Mouse (Mus musculus): ENCODE results near the gene Pop4. TPM values are rescaled to one million over a fixed set of nuclear protein-coding genes. Genes with fewer than 3 reads are reported as not detected.
"Not testable (repeated sequence)": the region's sequence is repeated elsewhere in the genome, so short reads cannot be mapped to it uniquely, and the experiment has no call there.

Gene Pop4
- 38.8 and 49.8 TPM in 2 replicates for total RNA-seq (2012; rRNA removed)

DNA sequence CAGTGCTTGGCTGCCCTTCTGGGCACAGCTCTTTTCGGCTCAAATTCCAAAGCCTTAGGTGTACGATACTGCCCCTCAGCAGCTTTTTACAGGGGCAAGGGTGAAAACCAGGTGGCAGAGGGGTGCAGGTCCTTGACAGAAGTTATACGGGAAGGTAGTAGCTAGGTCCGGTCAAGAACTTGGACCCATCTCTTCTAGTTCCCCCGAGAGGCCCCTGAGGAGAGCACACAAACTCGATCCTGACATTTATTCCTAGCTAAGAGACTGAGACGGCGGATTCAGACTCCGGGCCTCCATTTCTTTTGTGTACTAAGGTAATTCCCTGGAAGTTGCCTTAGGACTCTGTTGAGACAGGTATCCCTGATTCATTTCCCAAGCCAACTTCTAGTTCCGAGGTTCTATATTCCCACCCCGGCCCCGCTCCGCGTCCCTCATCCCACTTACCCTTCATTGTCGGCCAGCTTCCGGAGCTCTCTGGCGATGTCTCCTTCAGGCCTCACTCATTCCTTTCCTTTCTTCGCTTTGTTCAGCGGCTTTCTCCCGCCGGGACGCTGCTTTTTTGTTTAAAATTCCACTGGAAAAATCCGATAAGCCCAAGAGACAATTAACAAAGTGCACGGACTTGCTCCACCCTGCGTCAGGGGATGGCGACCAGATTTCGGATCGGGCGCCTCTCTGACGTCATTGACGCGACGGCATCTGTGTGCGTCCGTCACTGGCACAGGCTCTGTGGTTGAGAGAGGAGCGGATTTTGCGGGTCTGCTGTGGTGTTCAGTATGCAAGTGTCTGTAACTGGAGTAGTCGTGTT is at the start of gene Pop4:
Gene Pop4, minus strand, starts transcription at position 721 of the 808 bp plus-strand sequence.
- H3K9me3 ChIP-seq (ENCODE audit: control insufficient read depth, insufficient read depth, low read depth, low read length): no peaks in the 10 kb centered on the region
- peaks cover 7% of the 10 kb centered on the region; the same call in 1 of the 2 replicates for H3K36me3 ChIP-seq (ENCODE audit: control insufficient read depth, insufficient read depth, low read length, poor library complexity, severe bottlenecking)
- peak within 1 kb of the TSS; percentile 81 to 92 for H3K4me3 ChIP-seq (ENCODE audit: insufficient read depth in 1 of 2, low read depth in 1 of 2, low read length in 2 of 2, poor library complexity in 1 of 2, severe bottlenecking in 1 of 2)
- DNase-seq (ENCODE audit: low read depth, low spot score): peak; percentile 90
- in situ Hi-C loops (cut with MboI; ENCODE audit: low sequenced_read_pairs in 2 of 2, unreplicated experiment in 2 of 2): no loop called here
- no peak for TF ChIP-seq ZC3H11A (IDR thresholded peaks at IDR 0.05; ENCODE audit: borderline replicate concordance, low read depth, low read length)
- TF ChIP-seq HCFC1 (IDR thresholded peaks at IDR 0.05; ENCODE audit: borderline replicate concordance, insufficient read depth, low read length): peak; percentile 79
- H3K4me1 ChIP-seq (ENCODE audit: control insufficient read depth in 2 of 2, insufficient read depth in 2 of 2, low read length in 2 of 2, poor library complexity in 1 of 2): 0 out of 4 replicates have a peak, but pooled peaks cover 0 to 1% of the 10 kb centered on the region in 2 experiments
- peak within 1 kb of the TSS; percentile 85 for H3K9ac ChIP-seq (ENCODE audit: insufficient read depth, low read depth, low read length, poor library complexity, severe bottlenecking)
- 0 out of 2 replicates have a peak within 1 kb of the TSS, but pooled peaks have one; percentile 20 for H3K27ac ChIP-seq (ENCODE audit: insufficient read depth, low read depth, low read length, poor library complexity, severe bottlenecking)

DNA sequence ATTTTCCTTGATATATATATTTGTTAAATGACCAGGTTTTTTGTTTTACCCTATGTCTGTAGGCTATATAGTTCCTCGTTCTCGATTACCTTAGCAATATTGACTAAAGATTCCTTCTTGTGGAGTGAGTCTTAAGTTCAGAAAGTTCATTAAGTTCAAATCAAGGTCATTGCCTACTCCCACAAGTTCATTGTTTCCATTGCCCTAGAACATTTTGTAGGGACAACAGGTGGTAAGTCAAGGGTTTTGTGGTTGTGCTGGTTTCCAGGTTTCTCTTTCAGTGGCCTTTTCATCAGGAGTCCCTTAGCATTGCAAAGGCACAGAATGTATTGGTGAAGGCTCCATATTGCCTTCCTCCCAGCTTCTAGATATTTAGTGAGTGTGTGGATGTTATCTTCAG is 49.4 kb upstream of the Pop4 start:
- Histone ChIP-seq H3K9ac (ENCODE audit: insufficient read depth, low read depth, low read length, poor library complexity, severe bottlenecking) (no peak overlapping the region), H3K36me3 (ENCODE audit: control insufficient read depth, insufficient read depth, low read length, poor library complexity, severe bottlenecking) (no peaks in the 10 kb centered on the region), H3K27ac (ENCODE audit: insufficient read depth, low read depth, low read length, poor library complexity, severe bottlenecking) (no peak overlapping the region), H3K9me3 (ENCODE audit: control insufficient read depth, insufficient read depth, low read depth, low read length) (no peaks in the 10 kb centered on the region), H3K4me1 (ENCODE audit: control insufficient read depth in 2 of 2, insufficient read depth in 2 of 2, low read length in 2 of 2, poor library complexity in 1 of 2) (no peaks in the 10 kb centered on the region), H3K4me3 (ENCODE audit: insufficient read depth in 1 of 2, low read depth in 1 of 2, low read length in 2 of 2, poor library complexity in 1 of 2, severe bottlenecking in 1 of 2) (no peak overlapping the region)
- TF ChIP-seq HCFC1 (IDR thresholded peaks at IDR 0.05; ENCODE audit: borderline replicate concordance, insufficient read depth, low read length) (no peak), ZNF384 (IDR thresholded peaks at IDR 0.05; ENCODE audit: low read depth, low read length) (no peak), CHD2 (IDR thresholded peaks at IDR 0.05; ENCODE audit: low read depth, low read length) (no peak), ZC3H11A (IDR thresholded peaks at IDR 0.05; ENCODE audit: borderline replicate concordance, low read depth, low read length) (no peak), MAFK (IDR thresholded peaks at IDR 0.05; ENCODE audit: insufficient read depth, low read depth, low read length) (no peak)
- in situ Hi-C loops (cut with MboI; ENCODE audit: low sequenced_read_pairs in 2 of 2, unreplicated experiment in 2 of 2): no loop called here
- no peak for DNase-seq (ENCODE audit: low read depth, low spot score)

DNA sequence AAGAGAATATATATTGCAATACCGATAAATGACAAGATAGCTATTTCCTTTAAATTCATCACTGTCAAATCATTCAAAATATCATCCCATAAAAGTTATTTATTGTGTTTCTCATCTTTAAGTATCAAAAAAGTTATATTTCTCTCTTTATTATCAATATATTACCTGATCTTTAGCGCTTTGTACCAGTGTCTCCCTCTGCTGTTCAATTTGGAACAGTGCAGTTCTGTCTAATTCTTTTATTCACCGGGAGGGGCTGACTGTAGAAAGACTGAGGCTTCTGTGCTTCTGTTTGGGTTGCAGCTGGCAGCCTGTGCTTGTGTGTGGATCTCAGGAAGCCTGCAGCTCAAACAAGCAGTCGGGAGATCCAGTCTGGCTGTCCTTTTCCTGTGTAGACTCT is 11.0 kb upstream of the Pop4 start:
- H3K36me3 ChIP-seq (ENCODE audit: control insufficient read depth, insufficient read depth, low read length, poor library complexity, severe bottlenecking); in situ Hi-C loops (cut with MboI; ENCODE audit: low sequenced_read_pairs in 2 of 2, unreplicated experiment in 2 of 2); H3K9ac ChIP-seq (ENCODE audit: insufficient read depth, low read depth, low read length, poor library complexity, severe bottlenecking); H3K4me1 ChIP-seq (ENCODE audit: control insufficient read depth in 2 of 2, insufficient read depth in 2 of 2, low read length in 2 of 2, poor library complexity in 1 of 2); H3K4me3 ChIP-seq (ENCODE audit: insufficient read depth in 1 of 2, low read depth in 1 of 2, low read length in 2 of 2, poor library complexity in 1 of 2, severe bottlenecking in 1 of 2); H3K27ac ChIP-seq (ENCODE audit: insufficient read depth, low read depth, low read length, poor library complexity, severe bottlenecking); H3K9me3 ChIP-seq (ENCODE audit: control insufficient read depth, insufficient read depth, low read depth, low read length); DNase-seq (ENCODE audit: low read depth, low spot score): not testable (repeated sequence)

DNA sequence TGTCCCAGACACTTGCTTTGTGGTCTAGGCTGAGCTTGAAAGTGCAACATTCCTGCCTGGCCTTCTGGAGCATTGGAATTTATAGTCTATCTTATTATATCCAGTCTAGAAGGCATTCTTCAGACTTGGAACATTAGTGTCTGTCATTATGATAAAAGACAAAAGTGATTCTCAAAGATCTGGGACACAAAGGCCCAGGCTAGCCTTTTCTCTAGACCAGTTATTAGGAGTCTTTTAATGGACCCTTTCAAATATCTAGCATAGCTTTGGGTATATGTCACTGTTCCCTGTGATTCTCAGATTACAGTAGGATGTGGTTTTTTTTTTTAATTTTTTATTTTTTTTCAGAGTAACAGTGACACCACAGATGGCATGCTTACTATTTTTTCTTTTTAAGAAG is 1.3 kb upstream of the Pop4 start:
- TF ChIP-seq CHD2 (IDR thresholded peaks at IDR 0.05; ENCODE audit: low read depth, low read length): no peak
- TF ChIP-seq HCFC1 (IDR thresholded peaks at IDR 0.05; ENCODE audit: borderline replicate concordance, insufficient read depth, low read length): no peak
- no peak for TF ChIP-seq ZC3H11A (IDR thresholded peaks at IDR 0.05; ENCODE audit: borderline replicate concordance, low read depth, low read length)
- TF ChIP-seq ZNF384 (IDR thresholded peaks at IDR 0.05; ENCODE audit: low read depth, low read length): no peak
- TF ChIP-seq MAFK (IDR thresholded peaks at IDR 0.05; ENCODE audit: insufficient read depth, low read depth, low read length): no peak
- H3K36me3 ChIP-seq (ENCODE audit: control insufficient read depth, insufficient read depth, low read length, poor library complexity, severe bottlenecking): no peaks in the 10 kb centered on the region

GRCm38 (mm10) chr7:38271859-38272258 is 636 bp upstream of the Pop4 start:
- Histone ChIP-seq H3K9me3 (ENCODE audit: control insufficient read depth, insufficient read depth, low read depth, low read length) (no peaks in the 10 kb centered on the region), H3K9ac (ENCODE audit: insufficient read depth, low read depth, low read length, poor library complexity, severe bottlenecking) (no peak overlapping the region), H3K4me3 (ENCODE audit: insufficient read depth in 1 of 2, low read depth in 1 of 2, low read length in 2 of 2, poor library complexity in 1 of 2, severe bottlenecking in 1 of 2) (peak overlapping the region; percentile 81 to 92), H3K36me3 (ENCODE audit: control insufficient read depth, insufficient read depth, low read length, poor library complexity, severe bottlenecking) (0 out of 2 replicates have a peak, but pooled peaks cover 2% of the 10 kb centered on the region), H3K27ac (ENCODE audit: insufficient read depth, low read depth, low read length, poor library complexity, severe bottlenecking) (no peak overlapping the region), H3K4me1 (ENCODE audit: control insufficient read depth in 2 of 2, insufficient read depth in 2 of 2, low read length in 2 of 2, poor library complexity in 1 of 2) (0 out of 4 replicates have a peak, but pooled peaks cover 0 to 1% of the 10 kb centered on the region in 2 experiments)
- in situ Hi-C loops (cut with MboI; ENCODE audit: low sequenced_read_pairs in 2 of 2, unreplicated experiment in 2 of 2): no loop called here
- DNase-seq (ENCODE audit: low read depth, low spot score): no peak
- TF ChIP-seq HCFC1 (IDR thresholded peaks at IDR 0.05; ENCODE audit: borderline replicate concordance, insufficient read depth, low read length) (no peak), CHD2 (IDR thresholded peaks at IDR 0.05; ENCODE audit: low read depth, low read length) (no peak), MAFK (IDR thresholded peaks at IDR 0.05; ENCODE audit: insufficient read depth, low read depth, low read length) (no peak), ZC3H11A (IDR thresholded peaks at IDR 0.05; ENCODE audit: borderline replicate concordance, low read depth, low read length) (no peak), ZNF384 (IDR thresholded peaks at IDR 0.05; ENCODE audit: low read depth, low read length) (no peak)

More for the DNA sequence above, 1.3 kb upstream of the Pop4 start:
- Histone ChIP-seq H3K9ac (ENCODE audit: insufficient read depth, low read depth, low read length, poor library complexity, severe bottlenecking) (no peak overlapping the region), H3K9me3 (ENCODE audit: control insufficient read depth, insufficient read depth, low read depth, low read length) (no peaks in the 10 kb centered on the region), H3K4me1 (ENCODE audit: control insufficient read depth in 2 of 2, insufficient read depth in 2 of 2, low read length in 2 of 2, poor library complexity in 1 of 2) (0 out of 4 replicates have a peak, but pooled peaks cover 0 to 1% of the 10 kb centered on the region in 2 experiments), H3K27ac (ENCODE audit: insufficient read depth, low read depth, low read length, poor library complexity, severe bottlenecking) (no peak overlapping the region), H3K4me3 (ENCODE audit: insufficient read depth in 1 of 2, low read depth in 1 of 2, low read length in 2 of 2, poor library complexity in 1 of 2, severe bottlenecking in 1 of 2) (no peak overlapping the region)
- no peak for DNase-seq (ENCODE audit: low read depth, low spot score)
- in situ Hi-C loops (cut with MboI; ENCODE audit: low sequenced_read_pairs in 2 of 2, unreplicated experiment in 2 of 2): no loop called here

Measured in ES-E14 (cell line).